Mouse (Mus musculus) left cerebral cortex, postnatal 10 days (tissue): ENCODE results near the gene Dnajc24. TPM values are rescaled to one million over a fixed set of nuclear protein-coding genes. Genes with fewer than 3 reads are reported as not detected.

Experiments
- DNase-seq, 2 experiments: peaks; one replicate each; pipeline ENCODE4 v3.0.0; 2021 to 2022; ENCODE audit warnings: low spot score in 2 of 2, mixed read lengths in 1 of 2; ENCODE audit errors: extremely low spot score in 1 of 2
- intact Hi-C: fragments of 180-260 bp; cut with DNase I; formaldehyde crosslinking; loops from one replicate; pipeline ENCODE4 v1.15.1; 2025
- total RNA-seq, 2 experiments: library from RNA; stranded (reverse); gene quantifications; 2 replicates each; pipeline ENCODE4 v1.2.3; 2021

The Dnajc24 gene
- 10 to 100 TPM; 21.1 to 22.6 TPM for total RNA-seq

GRCm38 (mm10) chr2:106002835-106003739, at the start of gene Dnajc24:
Dnajc24 (minus strand) TSS chr2:106003549.
- DNase-seq, result peak; percentile 93
- intact Hi-C loops, result no loop called here

- intact Hi-C loops, result no loop called here
- no peak for DNase-seq
These were observed 43.3 kb upstream of the Dnajc24 start for GRCm38 (mm10) chr2:106046686-106047085.

- DNase-seq, result no peak
These were observed 39.1 kb upstream of the Dnajc24 start for GRCm38 (mm10) chr2:106042495-106042894.

GRCm38 (mm10) chr2:106041961-106042360, 38.6 kb upstream of the Dnajc24 start:
- no peak for DNase-seq
- intact Hi-C loops, result no loop called here

More at GRCm38 (mm10) chr2:106042495-106042894, 39.1 kb upstream of the Dnajc24 start:
- intact Hi-C loops, result no loop called here

- intact Hi-C loops, result no loop called here
These were observed 34.9 kb upstream of the Dnajc24 start for GRCm38 (mm10) chr2:106038286-106038685.

GRCm38 (mm10) chr2:106024895-106025294, 21.5 kb upstream of the Dnajc24 start:
- intact Hi-C loops, result no loop called here

More at GRCm38 (mm10) chr2:106038286-106038685, 34.9 kb upstream of the Dnajc24 start:
- DNase-seq, result peak in 1 of 2 experiments; percentile 46

GRCm38 (mm10) chr2:106008415-106008814, 5.1 kb upstream of the Dnajc24 start:
- no peak for DNase-seq
- intact Hi-C loops, result no loop called here

More at GRCm38 (mm10) chr2:106024895-106025294, 21.5 kb upstream of the Dnajc24 start:
- no peak for DNase-seq

GRCm38 (mm10) chr2:105987999-105988398, 15.3 kb downstream of the Dnajc24 start:
- DNase-seq, result no peak
- intact Hi-C loops, result no loop called here

GRCm38 (mm10) chr2:105987131-105987530, 16.2 kb downstream of the Dnajc24 start:
- DNase-seq, result no peak
- intact Hi-C loops, result no loop called here

- DNase-seq, result no peak
- intact Hi-C loops, result no loop called here
These were observed 18.1 kb downstream of the Dnajc24 start for GRCm38 (mm10) chr2:105985206-105985605.

GRCm38 (mm10) chr2:105978065-105978464, 25.3 kb downstream of the Dnajc24 start:
- no peak for DNase-seq
- intact Hi-C loops, result no loop called here

GRCm38 (mm10) chr2:105973941-105974340, 29.4 kb downstream of the Dnajc24 start:
- DNase-seq, result no peak
- intact Hi-C loops, result no loop called here

- intact Hi-C loops, result no loop called here
- no peak for DNase-seq
These were observed 39.9 kb downstream of the Dnajc24 start for GRCm38 (mm10) chr2:105963447-105963846.

- intact Hi-C loops, result no loop called here
- no peak for DNase-seq
These were observed 49.5 kb downstream of the Dnajc24 start for GRCm38 (mm10) chr2:105953862-105954261.

- DNase-seq, result no peak
- intact Hi-C loops, result no loop called here
These were observed 51.9 kb downstream of the Dnajc24 start for GRCm38 (mm10) chr2:105951350-105951940.

GRCm38 (mm10) chr2:105950131-105950530, 53.2 kb downstream of the Dnajc24 start:
- intact Hi-C loops, result no loop called here
- DNase-seq, result no peak

- intact Hi-C loops, result no loop called here
- DNase-seq, result no peak
These were observed 85.6 kb downstream of the Dnajc24 start for GRCm38 (mm10) chr2:105917623-105918346.
